Mouse (Mus musculus): ENCODE measurements at regions not wholly inside any gene's neighbourhood (a gene's known extent, or its start where the extent isn't known, plus 50 kb on each side); places are given as distances from the start of the nearest gene placed in this dataset.

GRCm38 (mm10) chr7:58557535-58557934 is 98.4 kb upstream of the Atp10a start:
- no peaks in the 10 kb centered on the region for H3K27me3 ChIP-seq (ENCODE audit: control insufficient read depth, insufficient read depth, low read length)
- no peak for DNase-seq
- H3K4me1 ChIP-seq (ENCODE audit: control insufficient read depth, insufficient read depth, low read length), result no peaks in the 10 kb centered on the region
- no peak for TF ChIP-seq POLR2A (IDR thresholded peaks at IDR 0.05; ENCODE audit: borderline replicate concordance, insufficient read depth, low read length)
- no peak for TF ChIP-seq CTCF (IDR thresholded peaks at IDR 0.05; ENCODE audit: borderline replicate concordance, insufficient read depth, low read depth, low read length)
- no peak overlapping the region for H3K4me3 ChIP-seq (replicated peaks; ENCODE audit: insufficient read depth, low read depth, low read length)
- H3K27ac ChIP-seq (ENCODE audit: insufficient read depth, low read length), result no peak overlapping the region

- H3K27me3 ChIP-seq (ENCODE audit: control insufficient read depth, insufficient read depth, low read length), result no peaks in the 10 kb centered on the region
- no peak overlapping the region for H3K4me3 ChIP-seq (replicated peaks; ENCODE audit: insufficient read depth, low read depth, low read length)
- H3K27ac ChIP-seq (ENCODE audit: insufficient read depth, low read length), result no peak overlapping the region
- 37% methylated on average over 2 of the region's 2 CpGs for WGBS
- DNase-seq, result no peak
- no peaks in the 10 kb centered on the region for H3K4me1 ChIP-seq (ENCODE audit: control insufficient read depth, insufficient read depth, low read length)
- TF ChIP-seq POLR2A (IDR thresholded peaks at IDR 0.05; ENCODE audit: borderline replicate concordance, insufficient read depth, low read length) (no peak), CTCF (IDR thresholded peaks at IDR 0.05; ENCODE audit: borderline replicate concordance, insufficient read depth, low read depth, low read length) (no peak)
Measured at GRCm38 (mm10) chr7:58568807-58569206, 87.2 kb upstream of the Atp10a start.

- Histone ChIP-seq H3K4me1 (ENCODE audit: control insufficient read depth, insufficient read depth, low read length) (no peaks in the 10 kb centered on the region), H3K27ac (ENCODE audit: insufficient read depth, low read length) (no peak overlapping the region), H3K27me3 (ENCODE audit: control insufficient read depth, insufficient read depth, low read length) (no peaks in the 10 kb centered on the region), H3K4me3 (replicated peaks; ENCODE audit: insufficient read depth, low read depth, low read length) (no peak overlapping the region)
- no peak for TF ChIP-seq POLR2A (IDR thresholded peaks at IDR 0.05; ENCODE audit: borderline replicate concordance, insufficient read depth, low read length)
- TF ChIP-seq CTCF (IDR thresholded peaks at IDR 0.05; ENCODE audit: borderline replicate concordance, insufficient read depth, low read depth, low read length), result peak; percentile 93
- WGBS, result 17% methylated on average over 4 of the region's 4 CpGs
- DNase-seq, result peak; percentile 20 to 36
Measured at GRCm38 (mm10) chr7:58584241-58584820, 71.6 kb upstream of the Atp10a start.

- TF ChIP-seq POLR2A (IDR thresholded peaks at IDR 0.05; ENCODE audit: borderline replicate concordance, insufficient read depth, low read length), result no peak
- TF ChIP-seq CTCF (IDR thresholded peaks at IDR 0.05; ENCODE audit: borderline replicate concordance, insufficient read depth, low read depth, low read length), result no peak
- Histone ChIP-seq H3K4me3 (replicated peaks; ENCODE audit: insufficient read depth, low read depth, low read length) (no peak overlapping the region), H3K4me1 (ENCODE audit: control insufficient read depth, insufficient read depth, low read length) (no peaks in the 10 kb centered on the region), H3K27ac (ENCODE audit: insufficient read depth, low read length) (no peak overlapping the region), H3K27me3 (ENCODE audit: control insufficient read depth, insufficient read depth, low read length) (no peaks in the 10 kb centered on the region)
- 78% methylated on average over 3 of the region's 3 CpGs for WGBS
- no peak for DNase-seq
Measured at GRCm38 (mm10) chr7:58585626-58586256, 70.2 kb upstream of the Atp10a start.

- H3K27me3 ChIP-seq (ENCODE audit: control insufficient read depth, insufficient read depth, low read length), result no peaks in the 10 kb centered on the region
- 40% methylated on average over 1 of the region's 1 CpGs for WGBS
- no peak for TF ChIP-seq POLR2A (IDR thresholded peaks at IDR 0.05; ENCODE audit: borderline replicate concordance, insufficient read depth, low read length)
- no peak for TF ChIP-seq CTCF (IDR thresholded peaks at IDR 0.05; ENCODE audit: borderline replicate concordance, insufficient read depth, low read depth, low read length)
- no peak overlapping the region for H3K27ac ChIP-seq (ENCODE audit: insufficient read depth, low read length)
- no peak for DNase-seq
- H3K4me1 ChIP-seq (ENCODE audit: control insufficient read depth, insufficient read depth, low read length), result no peaks in the 10 kb centered on the region
- no peak overlapping the region for H3K4me3 ChIP-seq (replicated peaks; ENCODE audit: insufficient read depth, low read depth, low read length)
Measured at GRCm38 (mm10) chr7:58595951-58596350, 60.0 kb upstream of the Atp10a start.

Data from cerebellum, adult 2 months (tissue).